Mouse (Mus musculus) Patski (cell line): ENCODE data around the gene Susd6. TPM values are rescaled to one million over a fixed set of nuclear protein-coding genes. Genes with fewer than 3 reads are reported as not detected.

ENCODE experiments used
- ATAC-seq: fragments of 100-300 bp; one replicate; pipeline ENCODE4 v1.8.0; 2021
- CTCF ChIA-PET: fragments of 350-600 bp; sonication (Branson Sonifier 250); formaldehyde crosslinking; loops from one replicate; lab custom pipeline; 2022; ENCODE audit warnings: inconsistent platforms; lab: Charles Lee
- POLR2A ChIA-PET: fragments of 350-600 bp; sonication (Branson Sonifier 250); formaldehyde crosslinking; loops from one replicate; lab custom pipeline; 2022; ENCODE audit warnings: antibody characterized with exemption, inconsistent platforms; lab: Charles Lee
- DNase-seq: peaks from one replicate; pipeline ENCODE4 v3.0.0-alpha.2; 2011; ENCODE audit warnings: low read depth, low spot score
- H3K27me3 ChIP-seq: fragments of 371-371 bp; one replicate; pipeline ENCODE4 v1.5.1; 2021
- CTCF ChIP-seq: fragments of 100-300 bp; IDR thresholded peaks from one replicate; pipeline ENCODE4 v1.5.1; 2021
- in situ Hi-C: fragments of 300-500 bp; cut with MboI; formaldehyde crosslinking; loops from 3 replicates; pipeline ENCODE4 v1.11.1; 2018; ENCODE audit warnings: low pct_unique_long_range_greater_than_20kb, mixed read lengths
- polyA plus RNA-seq: library from polyadenylated mRNA; unstranded; gene quantifications from one replicate; pipeline ENCODE4 v1.2.3, GENCODE M21; 2021

The Susd6 gene
- polyA plus RNA-seq, 1 experiment from 2014 or later = 86.2 TPM

- TF ChIP-seq CTCF = no peak
- DNase-seq (peak; percentile 81), ATAC-seq (peak; percentile 74)
- no peaks in the 10 kb centered on the region for H3K27me3 ChIP-seq
- in situ Hi-C loops = no loop called here
- ChIA-PET CTCF (interaction anchor here (1.1 kb wide), 1 partner anchor 12 kb away, joined by 4 read pairs; no protein-coding TSS in a partner anchor), POLR2A (interaction anchor here (0.7 to 1.3 kb wide), 2 partner anchors 9 to 34 kb away, joined by 3 read pairs; no protein-coding TSS in a partner anchor)
These were observed 44.0 kb downstream of the Susd6 start for GRCm38 (mm10) chr12:80834156-80834900.

- POLR2A ChIA-PET = interaction anchor here (0.7 kb wide), 1 partner anchor 33 kb away, joined by 3 read pairs; no protein-coding TSS in a partner anchor
These were observed 44.7 kb downstream of the Susd6 start for GRCm38 (mm10) chr12:80834901-80835570.

GRCm38 (mm10) chr12:80837614-80838013 is 47.3 kb downstream of the Susd6 start:
- CTCF ChIA-PET = no interaction called here
- in situ Hi-C loops = no loop called here
- POLR2A ChIA-PET = interaction anchor here (0.7 kb wide), 1 partner anchor 40 kb away, joined by 3 read pairs; no protein-coding TSS in a partner anchor
- no peak for TF ChIP-seq CTCF
- no peaks in the 10 kb centered on the region for H3K27me3 ChIP-seq
- no peak for ATAC-seq
- DNase-seq = no peak

More at GRCm38 (mm10) chr12:80834901-80835570, 44.7 kb downstream of the Susd6 start:
- no peak for DNase-seq
- no peak for ATAC-seq
- in situ Hi-C loops = no loop called here
- CTCF ChIA-PET = interaction anchor here (1.1 kb wide), 1 partner anchor 12 kb away, joined by 4 read pairs; no protein-coding TSS in a partner anchor
- TF ChIP-seq CTCF = no peak
- no peaks in the 10 kb centered on the region for H3K27me3 ChIP-seq

- no peak for ATAC-seq
- TF ChIP-seq CTCF = no peak
- in situ Hi-C loops = no loop called here
- POLR2A ChIA-PET = no interaction called here
- H3K27me3 ChIP-seq = no peaks in the 10 kb centered on the region
- no peak for DNase-seq
- CTCF ChIA-PET = no interaction called here
These were observed 48.0 kb downstream of the Susd6 start for GRCm38 (mm10) chr12:80838271-80838670.

GRCm38 (mm10) chr12:80838787-80839186 is 48.5 kb downstream of the Susd6 start:
- ChIA-PET POLR2A (no interaction called here), CTCF (no interaction called here)
- no peak for ATAC-seq
- no peak for DNase-seq
- in situ Hi-C loops = no loop called here
- no peak for TF ChIP-seq CTCF
- no peaks in the 10 kb centered on the region for H3K27me3 ChIP-seq

GRCm38 (mm10) chr12:80839631-80840030 is 49.3 kb downstream of the Susd6 start:
- ChIA-PET CTCF (no interaction called here), POLR2A (no interaction called here)
- no peak for DNase-seq
- H3K27me3 ChIP-seq = no peaks in the 10 kb centered on the region
- ATAC-seq = no peak
- no peak for TF ChIP-seq CTCF
- in situ Hi-C loops = no loop called here

- in situ Hi-C loops = no loop called here
- DNase-seq = no peak
- ChIA-PET POLR2A (interaction anchor here (0.6 kb wide), 1 partner anchor 26 kb away, joined by 4 read pairs; no protein-coding TSS in a partner anchor), CTCF (no interaction called here)
- no peak for ATAC-seq
- no peaks in the 10 kb centered on the region for H3K27me3 ChIP-seq
- no peak for TF ChIP-seq CTCF
These were observed 51.3 kb downstream of the Susd6 start for GRCm38 (mm10) chr12:80841618-80842017.

GRCm38 (mm10) chr12:80842609-80843008 is 52.3 kb downstream of the Susd6 start:
- H3K27me3 ChIP-seq = no peaks in the 10 kb centered on the region
- ATAC-seq (no peak), DNase-seq (no peak)
- CTCF ChIA-PET = no interaction called here
- no peak for TF ChIP-seq CTCF
- in situ Hi-C loops = no loop called here
- POLR2A ChIA-PET = interaction anchor here (1.5 kb wide), 1 partner anchor 9 kb away, joined by 3 read pairs; no protein-coding TSS in a partner anchor

- ATAC-seq = peak; percentile 7
These were observed 52.9 kb downstream of the Susd6 start for GRCm38 (mm10) chr12:80843236-80843635.

GRCm38 (mm10) chr12:80843651-80844444 is 53.5 kb downstream of the Susd6 start:
- POLR2A ChIA-PET = interaction anchor here (0.7 to 1.5 kb wide), 2 partner anchors 10 to 23 kb away, joined by 3 to 4 read pairs; no protein-coding TSS in a partner anchor
- TF ChIP-seq CTCF = no peak
- CTCF ChIA-PET = no interaction called here
- H3K27me3 ChIP-seq = no peaks in the 10 kb centered on the region
- in situ Hi-C loops = no loop called here
- ATAC-seq = peak; percentile 72
- DNase-seq = peak; percentile 66

More at GRCm38 (mm10) chr12:80843236-80843635, 52.9 kb downstream of the Susd6 start:
- in situ Hi-C loops = no loop called here
- POLR2A ChIA-PET = interaction anchor here (1.5 kb wide), 1 partner anchor 10 kb away, joined by 3 read pairs; no protein-coding TSS in a partner anchor
- CTCF ChIA-PET = no interaction called here
- H3K27me3 ChIP-seq = no peaks in the 10 kb centered on the region
- no peak for DNase-seq
- no peak for TF ChIP-seq CTCF
